Mouse (Mus musculus) testis, adult 2 months (tissue): ENCODE measurements around the gene Mtmr2. TPM values are rescaled to one million over a fixed set of nuclear protein-coding genes. Genes with fewer than 3 reads are reported as not detected.
"Not testable (repeated sequence)": the region's sequence is repeated elsewhere in the genome, so short reads cannot be mapped to it uniquely, and the experiment has no call there.

ENCODE experiments used
- H3K27ac ChIP-seq: fragments of 200-500 bp; 2 replicates; pipeline ENCODE4 v1.5.1; 2012; ENCODE audit warnings: low read depth, low read length; ENCODE audit not compliant: control insufficient read depth, insufficient read depth
- H3K27me3 ChIP-seq: fragments of 200-500 bp; 2 replicates; pipeline ENCODE4 v1.6.1; 2012; ENCODE audit warnings: mild to moderate bottlenecking, low read length, moderate library complexity; ENCODE audit not compliant: control insufficient read depth, insufficient read depth
- H3K36me3 ChIP-seq: fragments of 200-500 bp; 2 replicates; pipeline ENCODE4 v1.6.1; 2012; ENCODE audit warnings: mild to moderate bottlenecking, low read length; ENCODE audit not compliant: control insufficient read depth, insufficient read depth
- H3K4me1 ChIP-seq: fragments of 200-500 bp; 2 replicates; pipeline ENCODE4 v1.6.1; 2012; ENCODE audit warnings: low read length; ENCODE audit not compliant: control insufficient read depth, insufficient read depth
- H3K4me3 ChIP-seq: fragments of 200-500 bp; 2 replicates; pipeline ENCODE4 v1.5.1; 2012; ENCODE audit warnings: low read depth, mild to moderate bottlenecking, low read length, moderate library complexity, mixed read lengths; ENCODE audit not compliant: control insufficient read depth
- CTCF ChIP-seq: fragments of 200-500 bp; IDR thresholded peaks from 2 replicates; pipeline ENCODE4 v1.5.1; 2012; ENCODE audit warnings: low read depth, mild to moderate bottlenecking, inconsistent platforms, low read length, moderate library complexity; ENCODE audit not compliant: control insufficient read depth, insufficient read depth, insufficient replicate concordance
- POLR2A ChIP-seq: fragments of 200-500 bp; IDR thresholded peaks from 2 replicates; pipeline ENCODE4 v1.6.1; 2012; ENCODE audit warnings: low read depth, mild to moderate bottlenecking, inconsistent platforms, low read length, moderate library complexity; ENCODE audit not compliant: control insufficient read depth
- polyA plus RNA-seq: library from polyadenylated mRNA; depleted of rRNA; stranded (reverse); fragments of >200 nt; gene quantifications from 2 replicates; pipeline ENCODE4 v1.2.3, GENCODE M21; 2012

Gene Mtmr2
- polyA plus RNA-seq, 1 experiment: 22.1 TPM

DNA sequence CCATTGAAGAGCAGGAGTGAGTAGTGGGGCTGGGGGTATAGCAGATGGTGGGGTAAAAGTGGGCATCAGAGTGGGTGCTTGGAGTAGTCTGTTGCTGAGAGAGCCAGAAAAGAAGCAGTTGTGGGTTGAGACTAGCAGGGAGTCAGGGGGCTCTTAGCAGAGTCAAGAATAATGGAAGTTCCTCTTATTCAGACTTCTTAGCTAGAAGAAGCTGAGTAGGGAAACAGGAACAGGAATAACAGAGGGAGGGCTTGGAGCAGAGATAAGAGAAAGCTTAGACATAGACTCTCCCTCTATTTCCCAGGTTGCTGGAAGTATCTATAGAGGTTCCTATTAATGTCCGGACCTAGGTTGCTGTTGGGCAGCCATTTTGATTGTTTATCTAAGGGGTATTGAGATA, 26.5 kb downstream of the Mtmr2 start:
- no peaks in the 10 kb centered on the region for H3K27me3 ChIP-seq
- H3K4me3 ChIP-seq: no peak overlapping the region
- TF ChIP-seq POLR2A (no peak), CTCF (no peak)

DNA sequence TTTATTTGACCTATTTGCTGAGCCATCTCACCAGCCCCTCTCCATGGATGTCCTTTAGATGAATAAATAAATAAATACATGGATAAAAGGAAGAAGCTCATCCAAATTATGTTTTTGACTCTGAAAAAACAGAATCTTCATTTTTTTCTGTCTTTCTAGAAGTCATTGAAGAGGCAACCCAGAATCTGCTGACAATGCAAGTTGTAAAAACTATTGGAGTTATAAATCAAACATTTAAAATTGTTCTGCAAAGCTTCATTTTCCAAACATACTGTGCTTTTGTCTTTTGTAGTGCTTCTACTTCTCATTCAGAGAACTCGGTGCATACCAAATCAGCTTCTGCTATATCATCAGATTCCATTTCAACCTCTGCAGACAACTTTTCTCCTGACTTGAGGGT, 33.8 kb downstream of the Mtmr2 start:
- no peaks in the 10 kb centered on the region for H3K4me1 ChIP-seq
- H3K36me3 ChIP-seq: no peaks in the 10 kb centered on the region
- no peaks in the 10 kb centered on the region for H3K27me3 ChIP-seq
- no peak overlapping the region for H3K4me3 ChIP-seq
- no peak for TF ChIP-seq CTCF
- TF ChIP-seq POLR2A: no peak
- no peak overlapping the region for H3K27ac ChIP-seq

More for the DNA sequence above, 26.5 kb downstream of the Mtmr2 start:
- no peaks in the 10 kb centered on the region for H3K4me1 ChIP-seq
- no peak overlapping the region for H3K27ac ChIP-seq
- no peaks in the 10 kb centered on the region for H3K36me3 ChIP-seq

DNA sequence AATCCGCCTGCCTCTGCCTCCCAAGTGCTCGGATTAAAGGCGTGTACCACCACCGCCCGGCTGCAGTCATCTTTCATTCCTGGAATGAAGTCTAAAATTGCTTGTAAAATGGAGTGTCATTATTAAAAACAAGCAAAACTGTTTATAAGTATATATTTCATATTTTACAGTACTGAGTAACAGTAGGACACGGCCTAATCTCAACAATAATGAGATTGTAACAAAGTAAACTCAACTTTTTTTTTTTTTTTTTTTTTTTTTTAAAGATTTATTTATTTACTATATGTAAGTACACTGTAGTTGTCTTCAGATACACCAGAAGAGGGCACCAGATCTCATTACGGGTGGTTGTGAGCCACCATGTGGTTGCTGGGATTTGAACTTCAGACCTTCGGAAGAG, 42.7 kb downstream of the Mtmr2 start:
- H3K27me3 ChIP-seq, H3K36me3 ChIP-seq: not testable (repeated sequence)

DNA sequence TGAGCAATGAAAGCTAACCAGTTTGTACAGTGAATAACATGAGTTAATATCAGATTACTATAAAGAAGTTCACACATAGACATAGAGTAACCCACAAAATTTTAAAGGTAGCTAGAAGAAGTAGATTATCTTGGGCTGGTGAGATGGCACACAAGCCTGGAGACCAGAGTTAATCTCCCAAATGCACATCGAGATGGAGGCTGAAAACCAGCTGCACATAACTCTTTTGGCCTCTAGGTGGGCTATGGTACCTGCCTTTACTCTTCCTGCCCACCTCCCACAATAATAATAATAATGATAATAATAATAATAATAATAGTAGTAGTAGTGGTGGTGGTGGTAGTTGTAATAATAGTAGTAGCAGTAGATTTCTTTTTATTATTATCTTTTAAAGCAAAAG, 46.1 kb downstream of the Mtmr2 start:
- no peak overlapping the region for H3K4me3 ChIP-seq
- TF ChIP-seq CTCF (no peak), POLR2A (no peak)
- no peaks in the 10 kb centered on the region for H3K27me3 ChIP-seq
- no peak overlapping the region for H3K27ac ChIP-seq
- no peaks in the 10 kb centered on the region; the same call in 1 of the 2 replicates for H3K36me3 ChIP-seq
- H3K4me1 ChIP-seq: no peaks in the 10 kb centered on the region

More for the DNA sequence above, 42.7 kb downstream of the Mtmr2 start:
- not testable (repeated sequence) for H3K4me3 ChIP-seq, H3K27ac ChIP-seq, H3K4me1 ChIP-seq

DNA sequence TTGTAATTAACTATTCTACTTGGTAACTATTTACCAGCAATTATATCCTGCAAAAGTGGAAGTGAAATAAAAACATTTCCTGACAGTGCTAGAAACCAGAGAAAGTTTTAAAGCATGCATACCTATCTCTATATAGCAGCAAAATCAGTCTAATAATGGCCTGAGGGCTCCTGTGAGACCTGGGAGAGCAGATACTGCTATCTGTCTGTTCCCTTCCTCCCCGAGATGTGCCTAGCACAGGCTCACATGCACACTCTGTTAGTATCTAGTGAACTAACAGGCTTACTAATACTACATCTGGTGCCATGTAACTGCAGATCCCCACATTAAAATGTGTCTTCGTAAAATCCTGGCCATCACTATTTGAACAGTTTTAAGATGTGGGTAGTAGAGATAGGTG, 46.5 kb downstream of the Mtmr2 start:
- Histone ChIP-seq H3K4me3 (no peak overlapping the region), H3K27ac (no peak overlapping the region), H3K4me1 (no peaks in the 10 kb centered on the region), H3K36me3 (no peaks in the 10 kb centered on the region; the same call in 1 of the 2 replicates), H3K27me3 (no peaks in the 10 kb centered on the region)
- TF ChIP-seq POLR2A (no peak), CTCF (no peak)

DNA sequence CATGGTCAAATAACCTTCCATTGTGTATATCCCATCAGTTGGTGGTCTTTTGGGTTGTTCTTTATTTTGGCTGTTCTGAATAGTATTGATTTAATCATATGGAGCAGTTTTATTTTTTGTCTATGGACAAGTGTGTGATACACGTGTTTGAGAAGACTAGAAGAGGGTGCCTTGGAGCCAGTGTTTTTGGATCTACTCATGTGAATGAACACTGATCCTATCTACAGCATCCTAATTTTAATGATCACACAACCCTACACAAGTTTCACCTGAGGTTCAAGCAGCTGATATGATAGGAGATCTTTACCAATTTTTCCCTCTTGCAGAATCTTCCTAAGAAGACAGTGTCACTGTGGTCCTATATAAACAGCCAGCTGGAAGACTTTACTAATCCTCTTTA, 56.3 kb downstream of the Mtmr2 start:
- no peaks in the 10 kb centered on the region for H3K4me1 ChIP-seq
- no peak overlapping the region for H3K4me3 ChIP-seq
- TF ChIP-seq CTCF (no peak), POLR2A (no peak)
- H3K27me3 ChIP-seq: no peaks in the 10 kb centered on the region
- H3K27ac ChIP-seq: no peak overlapping the region
- no peaks in the 10 kb centered on the region for H3K36me3 ChIP-seq

DNA sequence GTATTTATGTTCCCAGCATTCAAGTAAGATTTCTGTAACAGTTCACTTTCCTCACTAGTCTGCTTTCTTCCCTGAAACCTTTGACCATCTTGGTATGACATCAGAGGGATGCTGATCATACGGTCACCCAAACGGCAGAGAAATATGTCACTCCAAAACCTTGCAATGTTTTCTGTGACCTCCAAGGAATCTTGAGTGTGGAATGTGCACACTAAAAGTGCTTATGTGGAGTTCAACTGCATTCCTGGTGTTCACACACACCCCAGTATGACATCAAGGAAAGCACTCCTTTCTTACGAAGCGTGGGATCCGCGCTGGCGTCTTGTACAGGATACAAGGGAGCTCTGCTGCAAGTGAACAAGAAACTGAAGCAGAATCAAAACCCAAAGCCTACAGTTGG, 58.6 kb downstream of the Mtmr2 start:
- Histone ChIP-seq H3K4me3 (no peak overlapping the region), H3K36me3 (no peaks in the 10 kb centered on the region), H3K27ac (no peak overlapping the region), H3K4me1 (no peaks in the 10 kb centered on the region), H3K27me3 (no peaks in the 10 kb centered on the region)
- no peak for TF ChIP-seq POLR2A
- TF ChIP-seq CTCF: no peak

DNA sequence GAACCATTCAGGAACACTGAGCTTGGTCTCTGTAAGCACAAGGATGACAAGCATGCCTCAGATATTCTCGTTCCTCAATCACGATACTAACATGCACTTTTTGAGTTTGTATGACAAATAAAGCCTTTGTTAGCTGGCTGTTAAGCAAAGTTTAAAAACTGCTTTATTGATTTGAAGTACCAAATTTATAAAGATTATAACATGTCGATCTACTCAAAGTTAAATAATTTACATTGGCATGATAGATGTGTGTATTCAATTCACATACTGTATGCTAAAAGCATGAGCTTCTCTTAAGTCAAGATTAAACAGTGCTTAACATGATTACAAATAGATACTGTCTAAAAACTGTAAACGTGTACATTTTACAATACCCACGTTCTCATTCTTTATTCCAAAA, 59.4 kb downstream of the Mtmr2 start:
- Histone ChIP-seq H3K36me3 (no peaks in the 10 kb centered on the region), H3K4me3 (no peak overlapping the region), H3K27ac (no peak overlapping the region), H3K27me3 (no peaks in the 10 kb centered on the region), H3K4me1 (no peaks in the 10 kb centered on the region)
- TF ChIP-seq POLR2A (no peak), CTCF (no peak)
